Mouse (Mus musculus) hindbrain, embryonic 12.5 days (tissue): ENCODE measurements around the gene Tnnc2. TPM values are rescaled to one million over a fixed set of nuclear protein-coding genes. Genes with fewer than 3 reads are reported as not detected.
"Not testable (repeated sequence)": the region's sequence is repeated elsewhere in the genome, so short reads cannot be mapped to it uniquely, and the experiment has no call there.

Experiments used
- ATAC-seq: fragments of 200-750 bp; cut with Nextera tagmentation; 2 replicates; pipeline ENCODE4 v1.8.0; 2017; ENCODE audit warnings: moderate TSS enrichment; ENCODE audit not compliant: low FRiP score
- H3K27ac ChIP-seq: fragments of 300-500 bp; sonication (generic); 2 replicates; pipeline ENCODE4 v1.5.1; 2016; ENCODE audit warnings: mild to moderate bottlenecking
- H3K27me3 ChIP-seq: fragments of 300-500 bp; sonication (generic); 2 replicates; pipeline ENCODE4 v1.6.1; 2016; ENCODE audit warnings: mild to moderate bottlenecking
- H3K36me3 ChIP-seq: fragments of 300-500 bp; sonication (generic); 2 replicates; pipeline ENCODE4 v1.6.1; 2016; ENCODE audit warnings: mild to moderate bottlenecking
- H3K4me1 ChIP-seq: fragments of 300-500 bp; sonication (generic); 2 replicates; pipeline ENCODE4 v1.6.1; 2016
- H3K4me2 ChIP-seq: fragments of 300-500 bp; sonication (generic); replicated peaks from 2 replicates; pipeline ENCODE4 v1.6.1; 2016; ENCODE audit warnings: mild to moderate bottlenecking
- H3K4me3 ChIP-seq: fragments of 300-500 bp; sonication (generic); 2 replicates; pipeline ENCODE4 v1.5.1; 2016; ENCODE audit warnings: mild to moderate bottlenecking
- H3K9ac ChIP-seq: fragments of 300-500 bp; sonication (generic); 2 replicates; pipeline ENCODE4 v1.6.1; 2016; ENCODE audit warnings: mild to moderate bottlenecking, moderate library complexity
- H3K9me3 ChIP-seq: fragments of 300-500 bp; sonication (generic); replicated peaks from 2 replicates; pipeline ENCODE4 v1.6.1; 2016; ENCODE audit warnings: mild to moderate bottlenecking
- WGBS: fragments of 180-500 bp; shearing (Covaris S2); methylation state at CpG from one replicate; pipeline ENCODE4 v1.1.7; 2016; 5-methylcytosine and 5-hydroxymethylcytosine counted together
- polyA plus RNA-seq: library from polyadenylated mRNA; unstranded; fragments of >200 nt; fragmentation: Nextera tagmentation; extraction: Ambion mirVana; gene quantifications from 2 replicates; pipeline ENCODE4 v1.2.1, GENCODE M21; 2016

Gene Tnnc2
- polyA plus RNA-seq, 1 experiment from 2014 or later = 4.9 TPM

GRCm38 (mm10) chr2:164815348-164815747 is 35.6 kb upstream of the Tnnc2 start:
- no peak overlapping the region for H3K4me2 ChIP-seq
- H3K27me3 ChIP-seq = no peaks in the 10 kb centered on the region
- no peaks in the 10 kb centered on the region; the same call in 1 of the 2 replicates for H3K4me1 ChIP-seq
- no peak overlapping the region for H3K9ac ChIP-seq
- H3K4me3 ChIP-seq = no peak overlapping the region
- no peaks in the 10 kb centered on the region for H3K9me3 ChIP-seq
- no peak for ATAC-seq
- WGBS = 91% methylated on average over 5 of the region's 5 CpGs
- peaks cover 11% of the 10 kb centered on the region for H3K36me3 ChIP-seq
- H3K27ac ChIP-seq = no peak overlapping the region

- WGBS = 67% methylated on average over 2 of the region's 2 CpGs
- no peak overlapping the region for H3K4me2 ChIP-seq
- H3K9me3 ChIP-seq = no peaks in the 10 kb centered on the region
- H3K27ac ChIP-seq = no peak overlapping the region
- H3K4me3 ChIP-seq = no peak overlapping the region
- H3K27me3 ChIP-seq = no peaks in the 10 kb centered on the region
- no peak overlapping the region for H3K9ac ChIP-seq
- no peak for ATAC-seq
- peaks cover 17% of the 10 kb centered on the region for H3K36me3 ChIP-seq
- no peaks in the 10 kb centered on the region; the same call in 1 of the 2 replicates for H3K4me1 ChIP-seq
Observed at GRCm38 (mm10) chr2:164813557-164813956, 33.8 kb upstream of the Tnnc2 start.

- 81% methylated on average over 7 of the region's 7 CpGs for WGBS
- Histone ChIP-seq H3K36me3 (peaks cover 14% of the 10 kb centered on the region), H3K4me2 (no peak overlapping the region), H3K9me3 (no peaks in the 10 kb centered on the region), H3K27me3 (no peaks in the 10 kb centered on the region), H3K27ac (no peak overlapping the region), H3K4me1 (peaks cover 25% of the 10 kb centered on the region), H3K4me3 (no peak overlapping the region), H3K9ac (0 out of 2 replicates have a peak overlapping the region, but pooled peaks have one; percentile 18)
- ATAC-seq = no peak
Observed at GRCm38 (mm10) chr2:164806614-164807013, 26.8 kb upstream of the Tnnc2 start.

- H3K9ac ChIP-seq = peak overlapping the region; percentile 84
- ATAC-seq = peak; percentile 62
- H3K4me2 ChIP-seq = peak overlapping the region; percentile 85
- peaks cover 21% of the 10 kb centered on the region for H3K36me3 ChIP-seq
- H3K4me3 ChIP-seq = peak overlapping the region; percentile 82
- no peaks in the 10 kb centered on the region for H3K9me3 ChIP-seq
- H3K27me3 ChIP-seq = no peaks in the 10 kb centered on the region
- 2% methylated on average over 21 of the region's 21 CpGs for WGBS
- peak overlapping the region; percentile 92 for H3K27ac ChIP-seq
- H3K4me1 ChIP-seq = peaks cover 25% of the 10 kb centered on the region
Observed at GRCm38 (mm10) chr2:164805332-164805718, 25.6 kb upstream of the Tnnc2 start.

GRCm38 (mm10) chr2:164804533-164805331 is 25.0 kb upstream of the Tnnc2 start, which contains the start of the genes Acot8 and Zswim3:
TSS of gene Acot8 (minus strand) at chr2:164804882.
TSS of gene Zswim3 (plus strand) at chr2:164805098.
- peak within 1 kb of the TSS; percentile 92 for H3K27ac ChIP-seq
- H3K36me3 ChIP-seq = peaks cover 24% of the 10 kb centered on the region
- H3K27me3 ChIP-seq = no peaks in the 10 kb centered on the region
- peak within 1 kb of the TSS; percentile 84 for H3K9ac ChIP-seq
- no peaks in the 10 kb centered on the region for H3K9me3 ChIP-seq
- H3K4me3 ChIP-seq = peak within 1 kb of the TSS; percentile 82
- H3K4me2 ChIP-seq = peak within 1 kb of the TSS; percentile 85
- under 1% methylated on average over 47 of the region's 47 CpGs for WGBS
- H3K4me1 ChIP-seq = peaks cover 25% of the 10 kb centered on the region
- ATAC-seq = peak; percentile 95

- Histone ChIP-seq H3K9ac (peak overlapping the region; percentile 82), H3K4me2 (peak overlapping the region; percentile 80), H3K27me3 (no peaks in the 10 kb centered on the region), H3K36me3 (peaks cover 27% of the 10 kb centered on the region), H3K4me1 (peaks cover 25% of the 10 kb centered on the region), H3K27ac (no peak overlapping the region), H3K4me3 (peak overlapping the region; percentile 82), H3K9me3 (no peaks in the 10 kb centered on the region)
- WGBS = 45% methylated on average over 1 of the region's 1 CpGs
- ATAC-seq = no peak
Observed at GRCm38 (mm10) chr2:164803921-164804313, 24.1 kb upstream of the Tnnc2 start.

GRCm38 (mm10) chr2:164803201-164803920 is 23.6 kb upstream of the Tnnc2 start:
- Histone ChIP-seq H3K27ac (no peak overlapping the region), H3K9ac (peak overlapping the region; percentile 82), H3K4me2 (peak overlapping the region; percentile 80), H3K27me3 (no peaks in the 10 kb centered on the region), H3K9me3 (no peaks in the 10 kb centered on the region), H3K4me1 (peaks cover 25% of the 10 kb centered on the region), H3K36me3 (peaks cover 25% of the 10 kb centered on the region), H3K4me3 (peak overlapping the region; percentile 82)
- 95% methylated on average over 16 of the region's 16 CpGs for WGBS
- no peak for ATAC-seq

- 96% methylated on average over 13 of the region's 13 CpGs for WGBS
- Histone ChIP-seq H3K27me3 (no peaks in the 10 kb centered on the region), H3K4me2 (no peak overlapping the region), H3K36me3 (peaks cover 45% of the 10 kb centered on the region), H3K9me3 (no peaks in the 10 kb centered on the region), H3K4me1 (peaks cover 16% of the 10 kb centered on the region), H3K4me3 (no peak overlapping the region), H3K9ac (no peak overlapping the region), H3K27ac (no peak overlapping the region)
- ATAC-seq = no peak
Observed at GRCm38 (mm10) chr2:164800252-164801004, 20.7 kb upstream of the Tnnc2 start.

- peaks cover 53% of the 10 kb centered on the region for H3K36me3 ChIP-seq
- H3K27me3 ChIP-seq, H3K27ac ChIP-seq, H3K4me1 ChIP-seq, H3K4me2 ChIP-seq, H3K9me3 ChIP-seq, H3K9ac ChIP-seq, ATAC-seq, H3K4me3 ChIP-seq: not testable (repeated sequence)
- WGBS = 88% methylated on average over 6 of the region's 6 CpGs
Observed at GRCm38 (mm10) chr2:164798554-164798953, 18.8 kb upstream of the Tnnc2 start.

- peaks cover 69% of the 10 kb centered on the region for H3K36me3 ChIP-seq
- H3K27me3 ChIP-seq = no peaks in the 10 kb centered on the region
- no peak overlapping the region for H3K9ac ChIP-seq
- 88% methylated on average over 4 of the region's 4 CpGs for WGBS
- no peak overlapping the region for H3K4me2 ChIP-seq
- no peak overlapping the region for H3K27ac ChIP-seq
- no peak for ATAC-seq
- no peaks in the 10 kb centered on the region for H3K9me3 ChIP-seq
- no peaks in the 10 kb centered on the region for H3K4me1 ChIP-seq
- no peak overlapping the region for H3K4me3 ChIP-seq
Observed at GRCm38 (mm10) chr2:164795868-164796267, 16.1 kb upstream of the Tnnc2 start.

GRCm38 (mm10) chr2:164794293-164794692 is 14.5 kb upstream of the Tnnc2 start:
- Histone ChIP-seq H3K4me2 (no peak overlapping the region), H3K9me3 (no peaks in the 10 kb centered on the region), H3K27me3 (no peaks in the 10 kb centered on the region), H3K27ac (no peak overlapping the region), H3K4me3 (no peak overlapping the region), H3K36me3 (peaks cover 67% of the 10 kb centered on the region), H3K4me1 (no peaks in the 10 kb centered on the region), H3K9ac (no peak overlapping the region)
- WGBS = 36% methylated on average over 5 of the region's 5 CpGs
- ATAC-seq = peak; percentile 52; the same call in 1 of the 2 replicates

- no peak for ATAC-seq
- Histone ChIP-seq H3K4me3 (no peak overlapping the region), H3K27me3 (no peaks in the 10 kb centered on the region), H3K9ac (no peak overlapping the region), H3K4me1 (no peaks in the 10 kb centered on the region), H3K9me3 (no peaks in the 10 kb centered on the region), H3K36me3 (peaks cover 65% of the 10 kb centered on the region), H3K4me2 (no peak overlapping the region), H3K27ac (no peak overlapping the region)
- WGBS = 92% methylated on average over 2 of the region's 2 CpGs
Observed at GRCm38 (mm10) chr2:164793772-164794171, 14.0 kb upstream of the Tnnc2 start.
